Mouse (Mus musculus) C3H10T1/2 (cell line): ENCODE results near the gene 4930524N10Rik. TPM values are rescaled to one million over a fixed set of nuclear protein-coding genes. Genes with fewer than 3 reads are reported as not detected.

Experiments
- polyA plus RNA-seq, 2 experiments: library from polyadenylated mRNA; unstranded; fragments of >200 nt; fragmentation: generic; extraction: Trizol; gene quantifications; one replicate each; pipeline ENCODE4 v1.2.1; 2012; ENCODE audit warnings: missing spikeins in 2 of 2

4930524N10Rik gene
- not detected for polyA plus RNA-seq

GRCm38 (mm10) chrX:154343292-154343691, at the start of gene 4930524N10Rik:
Gene 4930524N10Rik, minus strand, starts transcription at chrX:154343392.

Other genes with a start within 250 kb of the 4930524N10Rik start
- under 1 TPM in 1 of 2 experiments, not detected in 1; 0.05 TPM for gene Gm15140, start 222.7 kb downstream of the 4930524N10Rik start, polyA plus RNA-seq
- gene Samt4, start 138.6 kb upstream of the 4930524N10Rik start, polyA plus RNA-seq: not detected
- gene Samt2, start 236.0 kb upstream of the 4930524N10Rik start, polyA plus RNA-seq: not detected